Mouse (Mus musculus): ENCODE results near the gene Car10. TPM values are rescaled to one million over a fixed set of nuclear protein-coding genes. Genes with fewer than 3 reads are reported as not detected.
A peak's percentile ranks its signal among the peaks of the same experiment; 100 is the strongest.

The Car10 gene
- polyA plus RNA-seq, 1 experiment from 2014 or later: 2.0 TPM

GRCm38 (mm10) chr11:93137841-93138240 is 40.0 kb downstream of the Car10 start:
- Histone ChIP-seq H3K36me3 (ENCODE audit: control insufficient read depth, insufficient read depth, low read length) (no peaks in the 10 kb centered on the region), H3K4me3 (ENCODE audit: low read depth, low read length) (no peak overlapping the region), H3K9me3 (ENCODE audit: control insufficient read depth, low read length) (no peaks in the 10 kb centered on the region), H3K27ac (replicated peaks; ENCODE audit: low read depth, low read length) (no peak overlapping the region), H3K9ac (ENCODE audit: low read depth, low read length) (no peak overlapping the region), H3K4me2 (ENCODE audit: low read depth, low read length) (no peak overlapping the region), H3K27me3 (replicated peaks; ENCODE audit: control insufficient read depth, insufficient read depth, low read length) (no peaks in the 10 kb centered on the region), H3K4me1 (ENCODE audit: control insufficient read depth, insufficient read depth, low read length) (no peaks in the 10 kb centered on the region)
- ATAC-seq (ENCODE audit: low read depth) (no peak), DNase-seq (ENCODE audit: low spot score) (no peak)
- 84% methylated on average over 1 of the region's 1 CpGs for WGBS

GRCm38 (mm10) chr11:93141727-93142126 is 43.9 kb downstream of the Car10 start:
- Histone ChIP-seq H3K4me1 (ENCODE audit: control insufficient read depth, insufficient read depth, low read length) (no peaks in the 10 kb centered on the region), H3K9ac (ENCODE audit: low read depth, low read length) (no peak overlapping the region), H3K27ac (replicated peaks; ENCODE audit: low read depth, low read length) (no peak overlapping the region), H3K4me2 (ENCODE audit: low read depth, low read length) (no peak overlapping the region), H3K27me3 (replicated peaks; ENCODE audit: control insufficient read depth, insufficient read depth, low read length) (no peaks in the 10 kb centered on the region), H3K9me3 (ENCODE audit: control insufficient read depth, low read length) (no peaks in the 10 kb centered on the region), H3K4me3 (ENCODE audit: low read depth, low read length) (no peak overlapping the region), H3K36me3 (ENCODE audit: control insufficient read depth, insufficient read depth, low read length) (no peaks in the 10 kb centered on the region)
- no peak for DNase-seq (ENCODE audit: low spot score)
- no peak for ATAC-seq (ENCODE audit: low read depth)
- 75% methylated on average over 1 of the region's 1 CpGs for WGBS

GRCm38 (mm10) chr11:93144544-93144943 is 46.7 kb downstream of the Car10 start:
- 16% methylated on average over 2 of the region's 2 CpGs for whole genome bisulfite sequencing
- Histone ChIP-seq H3K4me1 (ENCODE audit: control insufficient read depth, insufficient read depth, low read length) (no peaks in the 10 kb centered on the region), H3K36me3 (ENCODE audit: control insufficient read depth, insufficient read depth, low read length) (no peaks in the 10 kb centered on the region), H3K4me2 (ENCODE audit: low read depth, low read length) (no peak overlapping the region), H3K9ac (ENCODE audit: low read depth, low read length) (no peak overlapping the region), H3K27me3 (replicated peaks; ENCODE audit: control insufficient read depth, insufficient read depth, low read length) (no peaks in the 10 kb centered on the region), H3K27ac (replicated peaks; ENCODE audit: low read depth, low read length) (no peak overlapping the region), H3K4me3 (ENCODE audit: low read depth, low read length) (no peak overlapping the region), H3K9me3 (ENCODE audit: control insufficient read depth, low read length) (no peaks in the 10 kb centered on the region)
- DNase-seq (ENCODE audit: low spot score) (peak; percentile 68), ATAC-seq (ENCODE audit: low read depth) (no peak)

GRCm38 (mm10) chr11:93154910-93155309 is 57.1 kb downstream of the Car10 start:
- Histone ChIP-seq H3K27me3 (replicated peaks; ENCODE audit: control insufficient read depth, insufficient read depth, low read length) (no peaks in the 10 kb centered on the region), H3K27ac (replicated peaks; ENCODE audit: low read depth, low read length) (no peak overlapping the region), H3K4me1 (ENCODE audit: control insufficient read depth, insufficient read depth, low read length) (no peaks in the 10 kb centered on the region), H3K9ac (ENCODE audit: low read depth, low read length) (no peak overlapping the region), H3K4me3 (ENCODE audit: low read depth, low read length) (no peak overlapping the region), H3K36me3 (ENCODE audit: control insufficient read depth, insufficient read depth, low read length) (no peaks in the 10 kb centered on the region), H3K4me2 (ENCODE audit: low read depth, low read length) (no peak overlapping the region), H3K9me3 (ENCODE audit: control insufficient read depth, low read length) (no peaks in the 10 kb centered on the region)
- ATAC-seq (ENCODE audit: low read depth) (no peak), DNase-seq (ENCODE audit: low spot score) (no peak)
- WGBS: 70% methylated on average over 3 of the region's 3 CpGs

GRCm38 (mm10) chr11:93172430-93172829 is 74.6 kb downstream of the Car10 start:
- no peak for ATAC-seq (ENCODE audit: low read depth)

GRCm38 (mm10) chr11:93173533-93174308 is 75.9 kb downstream of the Car10 start:
- H3K4me2 ChIP-seq (ENCODE audit: low read depth, low read length): no peak overlapping the region
- H3K4me1 ChIP-seq (ENCODE audit: control insufficient read depth, insufficient read depth, low read length): no peaks in the 10 kb centered on the region
- H3K27ac ChIP-seq (replicated peaks; ENCODE audit: low read depth, low read length): no peak overlapping the region
- no peak for DNase-seq (ENCODE audit: low spot score)
- H3K9ac ChIP-seq (ENCODE audit: low read depth, low read length): no peak overlapping the region
- 95% methylated on average over 1 of the region's 1 CpGs for WGBS
- H3K36me3 ChIP-seq (ENCODE audit: control insufficient read depth, insufficient read depth, low read length): no peaks in the 10 kb centered on the region
- no peak for ATAC-seq (ENCODE audit: low read depth)
- H3K9me3 ChIP-seq (ENCODE audit: control insufficient read depth, low read length): no peaks in the 10 kb centered on the region
- H3K4me3 ChIP-seq (ENCODE audit: low read depth, low read length): no peak overlapping the region
- H3K27me3 ChIP-seq (replicated peaks; ENCODE audit: control insufficient read depth, insufficient read depth, low read length): no peaks in the 10 kb centered on the region

More at GRCm38 (mm10) chr11:93172430-93172829, 74.6 kb downstream of the Car10 start:
- no peak overlapping the region for H3K27ac ChIP-seq (replicated peaks; ENCODE audit: low read depth, low read length)
- no peaks in the 10 kb centered on the region for H3K9me3 ChIP-seq (ENCODE audit: control insufficient read depth, low read length)
- H3K4me3 ChIP-seq (ENCODE audit: low read depth, low read length): no peak overlapping the region
- H3K4me2 ChIP-seq (ENCODE audit: low read depth, low read length): no peak overlapping the region
- no peak for DNase-seq (ENCODE audit: low spot score)
- H3K27me3 ChIP-seq (replicated peaks; ENCODE audit: control insufficient read depth, insufficient read depth, low read length): no peaks in the 10 kb centered on the region
- no peak overlapping the region for H3K9ac ChIP-seq (ENCODE audit: low read depth, low read length)
- H3K4me1 ChIP-seq (ENCODE audit: control insufficient read depth, insufficient read depth, low read length): no peaks in the 10 kb centered on the region
- H3K36me3 ChIP-seq (ENCODE audit: control insufficient read depth, insufficient read depth, low read length): no peaks in the 10 kb centered on the region

GRCm38 (mm10) chr11:93185477-93185876 is 87.6 kb downstream of the Car10 start:
- no peak for DNase-seq (ENCODE audit: low spot score)
- Histone ChIP-seq H3K4me1 (ENCODE audit: control insufficient read depth, insufficient read depth, low read length) (no peaks in the 10 kb centered on the region), H3K27ac (replicated peaks; ENCODE audit: low read depth, low read length) (no peak overlapping the region), H3K4me3 (ENCODE audit: low read depth, low read length) (no peak overlapping the region), H3K27me3 (replicated peaks; ENCODE audit: control insufficient read depth, insufficient read depth, low read length) (no peaks in the 10 kb centered on the region), H3K9me3 (ENCODE audit: control insufficient read depth, low read length) (no peaks in the 10 kb centered on the region), H3K36me3 (ENCODE audit: control insufficient read depth, insufficient read depth, low read length) (no peaks in the 10 kb centered on the region), H3K9ac (ENCODE audit: low read depth, low read length) (no peak overlapping the region), H3K4me2 (ENCODE audit: low read depth, low read length) (no peak overlapping the region)
- ATAC-seq (ENCODE audit: low read depth): no peak
- WGBS: 73% methylated on average over 4 of the region's 4 CpGs

- Histone ChIP-seq H3K4me2 (ENCODE audit: low read depth, low read length) (no peak overlapping the region), H3K27ac (replicated peaks; ENCODE audit: low read depth, low read length) (no peak overlapping the region), H3K4me3 (ENCODE audit: low read depth, low read length) (no peak overlapping the region), H3K27me3 (replicated peaks; ENCODE audit: control insufficient read depth, insufficient read depth, low read length) (no peaks in the 10 kb centered on the region), H3K36me3 (ENCODE audit: control insufficient read depth, insufficient read depth, low read length) (no peaks in the 10 kb centered on the region), H3K9me3 (ENCODE audit: control insufficient read depth, low read length) (no peaks in the 10 kb centered on the region), H3K9ac (ENCODE audit: low read depth, low read length) (no peak overlapping the region), H3K4me1 (ENCODE audit: control insufficient read depth, insufficient read depth, low read length) (no peaks in the 10 kb centered on the region)
- DNase-seq (ENCODE audit: low spot score): no peak
- ATAC-seq (ENCODE audit: low read depth): no peak
- WGBS: 73% methylated on average over 2 of the region's 2 CpGs
Measured at GRCm38 (mm10) chr11:93186163-93186562, 88.3 kb downstream of the Car10 start.

- H3K4me1 ChIP-seq (ENCODE audit: control insufficient read depth, insufficient read depth, low read length): no peaks in the 10 kb centered on the region
- H3K27ac ChIP-seq (replicated peaks; ENCODE audit: low read depth, low read length): no peak overlapping the region
- H3K9ac ChIP-seq (ENCODE audit: low read depth, low read length): no peak overlapping the region
- 74% methylated on average over 5 of the region's 5 CpGs for WGBS
- H3K27me3 ChIP-seq (replicated peaks; ENCODE audit: control insufficient read depth, insufficient read depth, low read length): no peaks in the 10 kb centered on the region
- H3K4me3 ChIP-seq (ENCODE audit: low read depth, low read length): no peak overlapping the region
- no peaks in the 10 kb centered on the region for H3K9me3 ChIP-seq (ENCODE audit: control insufficient read depth, low read length)
- ATAC-seq (ENCODE audit: low read depth): no peak
- no peaks in the 10 kb centered on the region for H3K36me3 ChIP-seq (ENCODE audit: control insufficient read depth, insufficient read depth, low read length)
- peak; percentile 5 for DNase-seq (ENCODE audit: low spot score)
- no peak overlapping the region for H3K4me2 ChIP-seq (ENCODE audit: low read depth, low read length)
Measured at GRCm38 (mm10) chr11:93188621-93189020, 90.8 kb downstream of the Car10 start.
